Mouse (Mus musculus) ES-E14 (cell line): Measurements from ENCODE around the gene Wipf2. TPM values are rescaled to one million over a fixed set of nuclear protein-coding genes. Genes with fewer than 3 reads are reported as not detected.

ENCODE experiments used
- DNase-seq: peaks from one replicate; pipeline ENCODE4 v3.0.0-alpha.2; 2013; ENCODE audit warnings: low read depth, low spot score
- H3K27ac ChIP-seq: 2 replicates; pipeline ENCODE4 v1.5.1; 2012; ENCODE audit warnings: low read depth, mild to moderate bottlenecking, low read length, moderate library complexity, mixed read lengths; ENCODE audit not compliant: poor library complexity, insufficient read depth, severe bottlenecking
- H3K36me3 ChIP-seq: 2 replicates; pipeline ENCODE4 v1.6.1; 2012; ENCODE audit warnings: mild to moderate bottlenecking, low read length, moderate library complexity, mixed read lengths; ENCODE audit not compliant: control insufficient read depth, poor library complexity, insufficient read depth, severe bottlenecking
- H3K4me1 ChIP-seq, 2 experiments: fragments of 150-350 bp in 1 of 2; sonication (generic) in 1 of 2; 2 replicates each; pipeline ENCODE4 v1.6.1; 2012; ENCODE audit warnings: low read length in 2 of 2, mild to moderate bottlenecking in 1 of 2, mixed read lengths in 1 of 2; ENCODE audit not compliant: control insufficient read depth in 2 of 2, insufficient read depth in 2 of 2, poor library complexity in 1 of 2
- H3K4me3 ChIP-seq, 2 experiments: fragments of 150-350 bp in 1 of 2; sonication (generic) in 1 of 2; 2 replicates each; pipeline ENCODE4 v1.5.1; 2012; ENCODE audit warnings: low read length in 2 of 2, low read depth in 1 of 2, mild to moderate bottlenecking in 1 of 2, mixed read lengths in 1 of 2; ENCODE audit not compliant: insufficient read depth in 1 of 2, poor library complexity in 1 of 2, severe bottlenecking in 1 of 2
- H3K9ac ChIP-seq: 2 replicates; pipeline ENCODE4 v1.6.1; 2012; ENCODE audit warnings: low read depth, mild to moderate bottlenecking, low read length, mixed read lengths; ENCODE audit not compliant: poor library complexity, insufficient read depth, severe bottlenecking
- H3K9me3 ChIP-seq: fragments of 150-350 bp; sonication (generic); 2 replicates; pipeline ENCODE4 v1.6.1; 2012; ENCODE audit warnings: low read depth, mild to moderate bottlenecking, low read length; ENCODE audit not compliant: control insufficient read depth, insufficient read depth
- CHD2 ChIP-seq: IDR thresholded peaks from 2 replicates; pipeline ENCODE4 v1.6.1; 2014; ENCODE audit warnings: mild to moderate bottlenecking, low read depth, low read length, inconsistent platforms
- HCFC1 ChIP-seq: IDR thresholded peaks from 2 replicates; pipeline ENCODE4 v1.6.1; 2012; ENCODE audit warnings: low read length, inconsistent platforms, borderline replicate concordance; ENCODE audit not compliant: insufficient read depth
- MAFK ChIP-seq: IDR thresholded peaks from 2 replicates; pipeline ENCODE4 v1.6.1; 2014; ENCODE audit warnings: mild to moderate bottlenecking, low read depth, low read length, inconsistent platforms; ENCODE audit not compliant: insufficient read depth
- ZC3H11A ChIP-seq: IDR thresholded peaks from 2 replicates; pipeline ENCODE4 v1.6.1; 2012; ENCODE audit warnings: low read depth, mild to moderate bottlenecking, inconsistent platforms, low read length, borderline replicate concordance
- ZNF384 ChIP-seq: IDR thresholded peaks from 2 replicates; pipeline ENCODE4 v1.6.1; 2012; ENCODE audit warnings: low read depth, low read length, inconsistent platforms
- in situ Hi-C, 2 experiments: fragments of 600-800 bp; cut with MboI; formaldehyde crosslinking; loops; one replicate each; pipeline ENCODE4 v1.15.1; 2025; ENCODE audit warnings: low sequenced_read_pairs in 2 of 2, inconsistent platforms in 1 of 2; ENCODE audit not compliant: unreplicated experiment in 2 of 2
- total RNA-seq: library from RNA; depleted of rRNA; stranded (reverse); fragments of 300-350 nt; gene quantifications from 2 replicates; pipeline ENCODE4 v1.2.3, GENCODE M21; 2012

Gene Wipf2
- total RNA-seq, 1 experiment = 5.8 TPM

DNA sequence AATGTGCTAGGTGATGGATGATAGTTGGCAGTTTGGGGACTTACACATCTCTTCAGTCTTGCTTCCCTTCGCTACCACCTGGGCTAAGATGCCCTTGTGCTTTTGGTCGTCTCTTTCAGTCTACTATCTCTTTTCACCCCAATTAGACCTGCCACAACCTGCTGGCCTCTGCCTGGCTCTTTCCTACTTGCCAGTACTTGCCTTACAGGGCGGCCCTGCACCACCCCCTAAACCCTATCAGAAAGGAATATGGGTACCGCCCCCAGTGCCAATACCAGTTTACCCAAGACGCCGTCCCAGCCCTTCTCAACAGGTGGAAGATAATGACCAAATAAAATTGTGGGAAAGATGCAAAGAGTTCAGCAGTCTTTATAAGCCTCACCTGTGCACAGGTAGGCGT is 27.3 kb upstream of the Wipf2 start:
- TF ChIP-seq HCFC1 = no peak
- in situ Hi-C loops = no loop called here
- no peak for DNase-seq
- H3K4me1 ChIP-seq = peaks cover 7 to 21% of the 10 kb centered on the region in 2 experiments; a peak in 3 of 4 replicates
- peaks cover 11% of the 10 kb centered on the region for H3K36me3 ChIP-seq
- peak overlapping the region; percentile 87 to 98; a peak in 3 of 4 replicates for H3K4me3 ChIP-seq
- H3K9me3 ChIP-seq = no peaks in the 10 kb centered on the region
- no peak overlapping the region for H3K27ac ChIP-seq
- H3K9ac ChIP-seq = no peak overlapping the region

DNA sequence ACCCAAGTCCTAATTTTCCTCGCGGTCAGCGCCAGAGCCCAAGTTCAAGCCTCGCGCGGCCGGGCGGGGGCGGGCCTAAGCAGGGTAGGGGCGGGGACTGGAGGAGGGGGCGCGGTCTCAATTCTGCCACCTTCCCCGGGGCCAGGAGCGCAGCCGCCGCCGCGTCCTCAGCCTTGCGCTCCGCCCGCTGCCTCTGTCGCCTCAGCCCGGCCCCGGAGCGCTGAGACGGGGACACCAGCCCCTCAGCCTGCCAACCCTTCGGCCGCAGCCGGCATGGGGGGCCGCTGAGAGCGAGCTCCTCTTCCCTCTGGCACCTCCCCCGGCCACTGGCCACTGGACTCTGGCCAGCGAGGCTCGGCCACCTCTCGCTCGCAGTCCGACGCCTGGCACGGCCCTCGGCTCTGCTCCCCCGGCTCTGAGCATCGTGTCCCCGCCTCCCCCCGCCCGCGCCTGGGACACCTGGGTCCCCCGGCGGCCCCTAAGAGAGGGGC is 26.7 kb upstream of the Wipf2 start, which contains the start of gene Rapgefl1:
Rapgefl1 (plus strand) TSS at position 135 of the 491 bp plus-strand sequence.
- no peak within 1 kb of the TSS for H3K27ac ChIP-seq

DNA sequence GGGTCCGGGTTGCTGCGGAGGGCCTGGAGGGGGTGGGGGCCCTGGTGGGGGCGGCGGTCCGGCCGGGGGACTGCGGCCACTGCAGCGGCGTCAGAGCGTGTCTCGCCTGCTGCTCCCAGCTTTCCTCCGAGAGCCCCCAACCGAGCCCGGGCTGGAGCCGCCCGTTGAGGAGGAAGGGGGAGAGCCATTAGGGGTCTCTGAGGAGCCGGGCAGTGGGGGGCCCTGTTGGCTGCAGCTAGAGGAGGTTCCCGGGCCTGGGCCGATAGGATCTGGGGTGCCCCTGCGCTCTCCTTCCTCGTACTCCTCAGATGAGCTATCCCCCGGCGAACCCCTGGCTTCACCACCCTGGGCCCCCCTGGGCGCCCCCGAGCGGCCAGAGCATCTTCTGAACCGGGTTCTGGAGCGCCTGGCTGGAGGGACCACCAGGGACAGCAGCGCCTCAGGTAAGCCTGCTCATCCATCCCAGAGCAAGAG is 26.2 kb upstream of the Wipf2 start:
- H3K27ac ChIP-seq = no peak overlapping the region
- H3K9me3 ChIP-seq = no peaks in the 10 kb centered on the region
- peaks cover 7 to 21% of the 10 kb centered on the region in 2 experiments; a peak in 3 of 4 replicates for H3K4me1 ChIP-seq
- no peak overlapping the region for H3K9ac ChIP-seq
- peaks cover 4% of the 10 kb centered on the region for H3K36me3 ChIP-seq
- TF ChIP-seq MAFK = no peak
- no peak for TF ChIP-seq ZNF384
- no peak for TF ChIP-seq CHD2
- no peak for TF ChIP-seq ZC3H11A
- TF ChIP-seq HCFC1 = no peak
- peak overlapping the region; percentile 87 to 98 for H3K4me3 ChIP-seq
- DNase-seq = no peak
- in situ Hi-C loops = no loop called here

More for the DNA sequence above, 26.7 kb upstream of the Wipf2 start, which contains the start of gene Rapgefl1:
- no peaks in the 10 kb centered on the region for H3K9me3 ChIP-seq
- H3K4me1 ChIP-seq = peaks cover 7 to 21% of the 10 kb centered on the region in 2 experiments; a peak in 3 of 4 replicates
- peak within 1 kb of the TSS; percentile 75 for H3K9ac ChIP-seq
- H3K4me3 ChIP-seq = peak within 1 kb of the TSS; percentile 87 to 98
- TF ChIP-seq ZNF384 = no peak
- TF ChIP-seq MAFK = no peak
- no peak for TF ChIP-seq ZC3H11A
- TF ChIP-seq HCFC1 = no peak
- no peak for TF ChIP-seq CHD2
- H3K36me3 ChIP-seq = peaks cover 8% of the 10 kb centered on the region
- peak; percentile 65 for DNase-seq
- in situ Hi-C loops = no loop called here

DNA sequence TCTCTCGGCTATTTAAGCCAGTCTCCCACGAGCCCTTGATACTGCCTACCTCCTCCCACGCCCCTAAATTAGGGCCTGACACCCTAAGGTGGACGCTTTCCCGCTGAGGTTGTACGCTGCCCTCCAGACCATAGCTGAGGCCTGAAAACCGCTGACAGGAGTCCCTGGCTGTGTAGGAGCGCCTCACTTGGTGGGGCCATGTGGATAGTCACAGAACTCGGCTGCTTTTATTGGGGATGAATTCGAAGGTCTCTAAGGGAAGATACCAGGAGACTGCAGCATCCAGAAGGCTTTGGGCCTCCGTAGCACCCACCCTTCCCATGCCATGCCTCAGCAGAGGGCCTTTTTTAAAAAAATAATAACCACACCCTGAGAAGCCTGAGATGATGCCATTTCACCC is 25.5 kb upstream of the Wipf2 start:
- Histone ChIP-seq H3K9me3 (no peaks in the 10 kb centered on the region), H3K36me3 (peaks cover 4% of the 10 kb centered on the region), H3K27ac (no peak overlapping the region), H3K4me3 (no peak overlapping the region), H3K4me1 (peaks cover 7 to 21% of the 10 kb centered on the region in 2 experiments; a peak in 3 of 4 replicates), H3K9ac (no peak overlapping the region)
- in situ Hi-C loops = no loop called here
- DNase-seq = no peak
- TF ChIP-seq ZC3H11A = no peak
- no peak for TF ChIP-seq MAFK
- no peak for TF ChIP-seq ZNF384
- TF ChIP-seq HCFC1 = no peak
- TF ChIP-seq CHD2 = no peak
